Mouse (Mus musculus) MEL (cell line): ENCODE measurements at regions not wholly inside any gene's neighbourhood (a gene's known extent, or its start where the extent isn't known, plus 50 kb on each side); places are given as distances from the start of the nearest gene placed in this dataset.
A peak's percentile ranks its signal among the peaks of the same experiment; 100 is the strongest.

Source experiments
- DNase-seq: peaks from one replicate; pipeline ENCODE4 v3.0.0; 2011; ENCODE audit warnings: low read depth, low spot score
- H3K27ac ChIP-seq: 2 replicates; pipeline ENCODE4 v1.5.1; 2012; ENCODE audit warnings: low read depth, mild to moderate bottlenecking, control low read depth, low read length, moderate library complexity; ENCODE audit not compliant: control insufficient read depth
- H3K27me3 ChIP-seq, 2 experiments: fragments of 150-350 bp in 1 of 2; sonication (generic) in 1 of 2; 2 replicates each; pipeline ENCODE4 v1.6.1; 2012; ENCODE audit warnings: low read length in 2 of 2, mild to moderate bottlenecking in 2 of 2, improper control_type of control experiment in 1 of 2, moderate library complexity in 1 of 2; ENCODE audit not compliant: insufficient read depth in 2 of 2, control insufficient read depth in 1 of 2
- H3K36me3 ChIP-seq, 2 experiments: 2 replicates each; pipeline ENCODE4 v1.6.1; 2012 to 2014; ENCODE audit warnings: low read length in 2 of 2, improper control_type of control experiment in 1 of 2, inconsistent platforms in 1 of 2, mild to moderate bottlenecking in 1 of 2; ENCODE audit not compliant: insufficient read depth in 2 of 2, control insufficient read depth in 1 of 2
- H3K4me1 ChIP-seq, 2 experiments: fragments of 150-350 bp in 1 of 2; sonication (generic) in 1 of 2; 2 replicates each; pipeline ENCODE4 v1.6.1; 2012; ENCODE audit warnings: low read length in 2 of 2, improper control_type of control experiment in 1 of 2, mild to moderate bottlenecking in 1 of 2; ENCODE audit not compliant: insufficient read depth in 2 of 2, control insufficient read depth in 1 of 2
- H3K4me3 ChIP-seq, 2 experiments: fragments of 150-350 bp in 1 of 2; sonication (generic) in 1 of 2; 2 replicates each; pipeline ENCODE4 v1.5.1; 2012; ENCODE audit warnings: low read depth in 2 of 2, low read length in 2 of 2, mild to moderate bottlenecking in 2 of 2, moderate library complexity in 2 of 2, control low read depth in 1 of 2, improper control_type of control experiment in 1 of 2; ENCODE audit not compliant: control insufficient read depth in 1 of 2, insufficient read depth in 1 of 2
- H3K79me2 ChIP-seq: 2 replicates; pipeline ENCODE4 v1.6.1; 2012; ENCODE audit warnings: mild to moderate bottlenecking, low read length, moderate library complexity; ENCODE audit not compliant: control insufficient read depth, poor library complexity, insufficient read depth
- H3K9ac ChIP-seq: 2 replicates; pipeline ENCODE4 v1.6.1; 2012; ENCODE audit warnings: low read depth, mild to moderate bottlenecking, control low read depth, low read length, moderate library complexity; ENCODE audit not compliant: control insufficient read depth, poor library complexity, severe bottlenecking
- H3K9me3 ChIP-seq: fragments of 150-350 bp; sonication (generic); replicated peaks from 2 replicates; pipeline ENCODE4 v1.6.1; 2012; ENCODE audit warnings: mild to moderate bottlenecking, low read length, improper control_type of control experiment, moderate library complexity; ENCODE audit not compliant: insufficient read depth
- CHD2 ChIP-seq: IDR thresholded peaks from 2 replicates; pipeline ENCODE4 v1.6.1; 2011; ENCODE audit warnings: low read length, improper control_type of control experiment
- ELF1 ChIP-seq: IDR thresholded peaks from 2 replicates; pipeline ENCODE4 v1.6.1; 2014; ENCODE audit warnings: low read depth, mild to moderate bottlenecking, inconsistent platforms, low read length, improper control_type of control experiment, moderate library complexity
- EP300 ChIP-seq, 2 experiments: IDR thresholded peaks; 2 replicates each; pipeline ENCODE4 v1.6.1; 2011; ENCODE audit warnings: improper control_type of control experiment in 2 of 2, low read length in 2 of 2, low read depth in 1 of 2, mild to moderate bottlenecking in 1 of 2
- ETS1 ChIP-seq: IDR thresholded peaks from 2 replicates; pipeline ENCODE4 v1.6.1; 2012; ENCODE audit warnings: low read depth, mild to moderate bottlenecking, inconsistent platforms, low read length, improper control_type of control experiment, moderate library complexity
- GATA1 ChIP-seq: IDR thresholded peaks from 2 replicates; pipeline ENCODE4 v1.6.1; 2011; ENCODE audit warnings: low read depth, low read length, improper control_type of control experiment
- JUND ChIP-seq: IDR thresholded peaks from 2 replicates; pipeline ENCODE4 v1.6.1; 2011; ENCODE audit warnings: low read depth, mild to moderate bottlenecking, improper control_type of control experiment, low read length
- KAT2A ChIP-seq: conservative IDR thresholded peaks from 2 replicates; pipeline ENCODE4 v1.6.1; 2012; ENCODE audit warnings: low read depth, low read length, improper control_type of control experiment, inconsistent platforms
- MAX ChIP-seq: IDR thresholded peaks from 2 replicates; pipeline ENCODE4 v1.6.1; 2011; ENCODE audit warnings: low read length, improper control_type of control experiment
- MEF2A ChIP-seq: IDR thresholded peaks from 2 replicates; pipeline ENCODE4 v1.6.1; 2014; ENCODE audit warnings: low read depth, mild to moderate bottlenecking, inconsistent platforms, low read length, improper control_type of control experiment; ENCODE audit not compliant: poor library complexity, insufficient replicate concordance, severe bottlenecking; ENCODE audit errors: extremely low read depth
- MXI1 ChIP-seq: IDR thresholded peaks from 2 replicates; pipeline ENCODE4 v1.6.1; 2011; ENCODE audit warnings: mild to moderate bottlenecking, low read depth, low read length, improper control_type of control experiment
- MYC ChIP-seq: IDR thresholded peaks from 2 replicates; pipeline ENCODE4 v1.6.1; 2011; ENCODE audit warnings: low read depth, mild to moderate bottlenecking, low read length, improper control_type of control experiment, moderate library complexity
- NELFE ChIP-seq: IDR thresholded peaks from 2 replicates; pipeline ENCODE4 v1.6.1; 2011; ENCODE audit warnings: low read depth, low read length, improper control_type of control experiment
- POLR2A ChIP-seq, 2 experiments: IDR thresholded peaks; 2 replicates each; pipeline ENCODE4 v1.6.1; 2011 to 2012; ENCODE audit warnings: low read length in 2 of 2, mild to moderate bottlenecking in 2 of 2, control low read depth in 1 of 2, improper control_type of control experiment in 1 of 2, low read depth in 1 of 2, moderate library complexity in 1 of 2; ENCODE audit not compliant: control insufficient read depth in 1 of 2, insufficient read depth in 1 of 2, poor library complexity in 1 of 2
- POLR2AphosphoS5 ChIP-seq: IDR thresholded peaks from 2 replicates; pipeline ENCODE4 v1.6.1; 2012; ENCODE audit warnings: low read depth, borderline replicate concordance, mild to moderate bottlenecking, inconsistent platforms, low read length, moderate library complexity, mixed read lengths
- SIN3A ChIP-seq: IDR thresholded peaks from 2 replicates; pipeline ENCODE4 v1.6.1; 2012; ENCODE audit warnings: low read length, improper control_type of control experiment, inconsistent platforms
- TBP ChIP-seq: IDR thresholded peaks from 2 replicates; pipeline ENCODE4 v1.8.0; 2011; ENCODE audit warnings: low read depth, low read length, improper control_type of control experiment
- UBTF ChIP-seq: IDR thresholded peaks from 2 replicates; pipeline ENCODE4 v1.6.1; 2012; ENCODE audit warnings: low read depth, mild to moderate bottlenecking, inconsistent platforms, low read length, improper control_type of control experiment, moderate library complexity, borderline replicate concordance; ENCODE audit not compliant: insufficient read depth
- USF2 ChIP-seq, 2 experiments: IDR thresholded peaks; 2 replicates each; pipeline ENCODE4 v1.6.1; 2011 to 2012; ENCODE audit warnings: improper control_type of control experiment in 2 of 2, low read length in 2 of 2, borderline replicate concordance in 1 of 2, inconsistent platforms in 1 of 2, low read depth in 1 of 2, mild to moderate bottlenecking in 1 of 2; ENCODE audit not compliant: insufficient read depth in 1 of 2
- ZKSCAN1 ChIP-seq: IDR thresholded peaks from 2 replicates; pipeline ENCODE4 v1.6.1; 2012; ENCODE audit warnings: low read depth, mild to moderate bottlenecking, inconsistent platforms, low read length, improper control_type of control experiment, moderate library complexity

DNA sequence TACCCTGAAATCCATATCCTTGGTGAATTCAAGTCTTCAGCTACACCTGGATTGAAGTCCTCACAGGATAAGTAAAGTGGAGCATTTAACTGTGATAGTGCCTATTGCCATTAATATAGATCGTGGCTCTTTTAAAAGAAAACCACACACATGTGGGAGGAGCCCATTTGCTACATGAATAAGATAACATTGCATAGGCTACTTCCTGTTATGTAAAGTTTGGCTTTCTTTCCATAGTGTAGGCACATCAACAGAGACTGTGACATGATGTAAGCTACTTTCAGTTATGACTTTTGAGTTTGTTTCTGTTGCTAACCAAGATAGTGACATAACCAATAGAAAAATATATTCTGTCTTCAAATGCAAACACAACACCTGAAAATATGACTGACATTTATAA, 932.6 kb downstream of the Jrkl start:
- no peaks in the 10 kb centered on the region for H3K79me2 ChIP-seq
- peak; percentile 64 for DNase-seq

More for the DNA sequence above, 932.6 kb downstream of the Jrkl start:
- Histone ChIP-seq H3K36me3 (peaks cover 0 to 4% of the 10 kb centered on the region in 2 experiments; a peak in 1 of 4 replicates), H3K4me3 (peak overlapping the region in 1 of 2 experiments; percentile 25; a peak in 1 of 4 replicates), H3K4me1 (no peaks in the 10 kb centered on the region; a peak in 1 of 4 replicates), H3K27me3 (no peaks in the 10 kb centered on the region; a peak in 1 of 4 replicates), H3K9ac (no peak overlapping the region), H3K27ac (no peak overlapping the region), H3K9me3 (no peaks in the 10 kb centered on the region)
- TF ChIP-seq CHD2: no peak
- no peak for TF ChIP-seq ZKSCAN1
- no peak for TF ChIP-seq TBP
- TF ChIP-seq JUND: no peak
- TF ChIP-seq EP300 (IDR thresholded peaks at IDR 0.05; ENCODE audit: low read depth in 1 of 2, low read length in 2 of 2): peak in 1 of 2 experiments; percentile 11; a peak in 1 of 4 replicates
- 0 out of 2 replicates have a peak, but pooled peaks have one; percentile 54 for TF ChIP-seq GATA1
- no peak for TF ChIP-seq MYC
- no peak; the same call in 1 of the 2 replicates for TF ChIP-seq MAX
- TF ChIP-seq MXI1: no peak; the same call in 1 of the 2 replicates
- no peak for TF ChIP-seq KAT2A
- no peak for TF ChIP-seq NELFE
- no peak for TF ChIP-seq UBTF
- no peak for TF ChIP-seq USF2 (IDR thresholded peaks at IDR 0.05; ENCODE audit: borderline replicate concordance in 1 of 2, insufficient read depth in 1 of 2, low read depth in 1 of 2, low read length in 2 of 2)
- no peak for TF ChIP-seq POLR2A (IDR thresholded peaks at IDR 0.05; ENCODE audit: control insufficient read depth in 1 of 2, insufficient read depth in 1 of 2, low read depth in 1 of 2, low read length in 2 of 2, poor library complexity in 1 of 2)
- TF ChIP-seq SIN3A: peak; percentile 42; the same call in 1 of the 2 replicates
- TF ChIP-seq MEF2A: no peak
- no peak for TF ChIP-seq POLR2AphosphoS5
- TF ChIP-seq ELF1: peak; percentile 76; the same call in 1 of the 2 replicates
- peak; percentile 72 for TF ChIP-seq ETS1
